Mouse (Mus musculus) CH12.LX (cell line): Measurements from ENCODE around the gene Ccdc78. TPM values are rescaled to one million over a fixed set of nuclear protein-coding genes. Genes with fewer than 3 reads are reported as not detected.

ENCODE experiments used
- DNase-seq: peaks from one replicate; pipeline ENCODE4 v3.0.0-alpha.2; 2013; ENCODE audit errors: extremely low read depth
- H3K27ac ChIP-seq: 2 replicates; pipeline ENCODE4 v1.5.1; 2012; ENCODE audit warnings: low read depth, mild to moderate bottlenecking, control low read depth, moderate library complexity; ENCODE audit not compliant: insufficient read depth
- H3K27me3 ChIP-seq: replicated peaks from 2 replicates; pipeline ENCODE3; 2012; ENCODE audit warnings: inconsistent platforms
- H3K36me3 ChIP-seq, 2 experiments: replicated peaks in 1 of 2; 2 replicates each; pipeline versions ENCODE3 to v1.6.1; 2012; ENCODE audit warnings: inconsistent platforms in 1 of 2, low read length in 1 of 2, mild to moderate bottlenecking in 1 of 2, mixed read lengths in 1 of 2, moderate library complexity in 1 of 2; ENCODE audit not compliant: control insufficient read depth in 1 of 2, insufficient read depth in 1 of 2
- H3K4me1 ChIP-seq, 2 experiments: 2 replicates each; pipeline ENCODE4 v1.6.1; 2012; ENCODE audit warnings: inconsistent platforms in 1 of 2, moderate library complexity in 1 of 2; ENCODE audit not compliant: insufficient read depth in 2 of 2, control insufficient read depth in 1 of 2
- H3K4me2 ChIP-seq: 2 replicates; pipeline ENCODE4 v1.6.1; 2012; ENCODE audit warnings: low read depth, mild to moderate bottlenecking, control low read depth; ENCODE audit not compliant: poor library complexity, insufficient read depth, severe bottlenecking
- H3K4me3 ChIP-seq, 3 experiments: fragments of 150-350 bp in 1 of 3; sonication (generic) in 1 of 3; replicated peaks in 1 of 3; 2 replicates each; pipeline versions ENCODE3 to v1.5.1; 2011 to 2012; ENCODE audit warnings: low read depth in 2 of 3, low read length in 2 of 3, mild to moderate bottlenecking in 2 of 3, moderate library complexity in 2 of 3, control low read depth in 1 of 3, improper control_type of control experiment in 1 of 3, inconsistent platforms in 1 of 3, mixed read lengths in 1 of 3; ENCODE audit not compliant: poor library complexity in 1 of 3
- H3K79me2 ChIP-seq: replicated peaks from 2 replicates; pipeline ENCODE4 v1.6.1; 2012; ENCODE audit warnings: mild to moderate bottlenecking, moderate library complexity; ENCODE audit not compliant: control insufficient read depth, poor library complexity, insufficient read depth, severe bottlenecking; ENCODE audit errors: extremely low read depth
- H3K9ac ChIP-seq: 2 replicates; pipeline ENCODE4 v1.6.1; 2012; ENCODE audit warnings: low read depth, mild to moderate bottlenecking, control low read depth, moderate library complexity; ENCODE audit not compliant: insufficient read depth
- H3K9me3 ChIP-seq: replicated peaks from 2 replicates; pipeline ENCODE3; 2012; ENCODE audit warnings: low read length, inconsistent platforms, mixed read lengths
- CHD1 ChIP-seq: IDR thresholded peaks from 2 replicates; pipeline ENCODE4 v1.6.1; 2012; ENCODE audit warnings: low read depth, low read length, improper control_type of control experiment, inconsistent platforms
- CHD2 ChIP-seq: IDR thresholded peaks from 2 replicates; pipeline ENCODE4 v1.6.1; 2011; ENCODE audit warnings: low read length, improper control_type of control experiment
- CTCF ChIP-seq, 2 experiments: IDR thresholded peaks in 1 of 2; conservative IDR thresholded peaks in 1 of 2; 2 replicates each; pipeline ENCODE4 v1.5.1; 2011 to 2012; ENCODE audit warnings: low read depth in 2 of 2, low read length in 2 of 2, improper control_type of control experiment in 1 of 2, inconsistent platforms in 1 of 2, mild to moderate bottlenecking in 1 of 2, moderate library complexity in 1 of 2
- ELF1 ChIP-seq: IDR thresholded peaks from 2 replicates; pipeline ENCODE4 v1.6.1; 2014; ENCODE audit warnings: low read depth, mild to moderate bottlenecking, inconsistent platforms, low read length, improper control_type of control experiment
- EP300 ChIP-seq: IDR thresholded peaks from 2 replicates; pipeline ENCODE4 v1.6.1; 2011; ENCODE audit warnings: low read length, improper control_type of control experiment
- ETS1 ChIP-seq: conservative IDR thresholded peaks from 2 replicates; pipeline ENCODE4 v1.6.1; 2012; ENCODE audit warnings: low read depth, mild to moderate bottlenecking, inconsistent platforms, low read length, improper control_type of control experiment, moderate library complexity
- HCFC1 ChIP-seq: IDR thresholded peaks from 2 replicates; pipeline ENCODE4 v1.6.1; 2012; ENCODE audit warnings: low read depth, mild to moderate bottlenecking, inconsistent platforms, low read length, improper control_type of control experiment
- JUND ChIP-seq: conservative IDR thresholded peaks from 2 replicates; pipeline ENCODE4 v1.6.1; 2011; ENCODE audit warnings: low read depth, low read length, improper control_type of control experiment
- MEF2A ChIP-seq: IDR thresholded peaks from 2 replicates; pipeline ENCODE4 v1.6.1; 2014; ENCODE audit warnings: low read depth, mild to moderate bottlenecking, inconsistent platforms, low read length, improper control_type of control experiment, borderline replicate concordance
- MXI1 ChIP-seq: IDR thresholded peaks from 2 replicates; pipeline ENCODE4 v1.6.1; 2011; ENCODE audit warnings: mild to moderate bottlenecking, low read depth, low read length, improper control_type of control experiment
- MYC ChIP-seq: IDR thresholded peaks from 2 replicates; pipeline ENCODE4 v1.6.1; 2011; ENCODE audit warnings: low read depth, mild to moderate bottlenecking, improper control_type of control experiment, low read length
- NELFE ChIP-seq: IDR thresholded peaks from 2 replicates; pipeline ENCODE4 v1.6.1; 2011; ENCODE audit warnings: low read depth, low read length, improper control_type of control experiment
- NRF1 ChIP-seq: IDR thresholded peaks from 2 replicates; pipeline ENCODE4 v1.6.1; 2014; ENCODE audit warnings: low read depth, mild to moderate bottlenecking, inconsistent platforms, low read length, improper control_type of control experiment, moderate library complexity
- POLR2A ChIP-seq: IDR thresholded peaks from 2 replicates; pipeline ENCODE4 v1.6.1; 2011; ENCODE audit warnings: low read depth, mild to moderate bottlenecking, improper control_type of control experiment, low read length
- SMC3 ChIP-seq: IDR thresholded peaks from 2 replicates; pipeline ENCODE4 v1.6.1; 2011; ENCODE audit warnings: low read depth, low read length, improper control_type of control experiment
- TCF12 ChIP-seq: IDR thresholded peaks from 2 replicates; pipeline ENCODE4 v1.6.1; 2014; ENCODE audit warnings: low read depth, mild to moderate bottlenecking, inconsistent platforms, low read length, improper control_type of control experiment
- UBTF ChIP-seq: IDR thresholded peaks from 2 replicates; pipeline ENCODE4 v1.6.1; 2012; ENCODE audit warnings: low read depth, mild to moderate bottlenecking, inconsistent platforms, low read length, improper control_type of control experiment, moderate library complexity
- USF1 ChIP-seq: IDR thresholded peaks from 2 replicates; pipeline ENCODE4 v1.6.1; 2014; ENCODE audit warnings: low read depth, mild to moderate bottlenecking, inconsistent platforms, low read length, improper control_type of control experiment
- ZC3H11A ChIP-seq: IDR thresholded peaks from 2 replicates; pipeline ENCODE4 v1.6.1; 2012; ENCODE audit warnings: low read depth, mild to moderate bottlenecking, inconsistent platforms, low read length, improper control_type of control experiment
- ZNF384 ChIP-seq: IDR thresholded peaks from 2 replicates; pipeline ENCODE4 v1.6.1; 2012; ENCODE audit warnings: low read depth, low read length, improper control_type of control experiment, inconsistent platforms
- dilution Hi-C: fragments of 300-500 bp; cut with MboI; formaldehyde crosslinking; loops from 2 replicates; pipeline ENCODE4 v1.14.3; 2020; ENCODE audit warnings: low sequenced_read_pairs; ENCODE audit not compliant: extremely low pct_unique_long_range_greater_than_20kb, extremely low pct_ligation_motif_present
- in situ Hi-C: fragments of 300-500 bp; cut with MboI; formaldehyde crosslinking; loops from 3 replicates; pipeline ENCODE4 v1.14.3; 2019; ENCODE audit warnings: low sequenced_read_pairs, low pct_ligation_motif_present, low pct_unique_long_range_greater_than_20kb, mixed read lengths
- polyA plus RNA-seq: library from polyadenylated mRNA; unstranded; fragments of >175 nt; gene quantifications from 2 replicates; pipeline ENCODE4 v1.2.1, GENCODE M21; 2012; ENCODE audit warnings: low read depth; ENCODE audit not compliant: insufficient read length
- total RNA-seq, 2 experiments: library from RNA; depleted of rRNA; stranded (reverse); fragments of 300-350 nt in 1 of 2; fragments of >200 nt in 1 of 2; gene quantifications; 2 replicates each; pipeline ENCODE4 v1.2.3; 2012 to 2014

Gene Ccdc78
- total and polyA plus RNA-seq, 3 experiments: 0.13 to 0.40 (median 0.25) TPM

GRCm38 (mm10) chr17:25796951-25797369 is 10.6 kb downstream of the Ccdc78 start, which contains the start of gene Metrn:
TSS of gene Metrn (minus strand) at chr17:25797136.
- Histone ChIP-seq H3K4me1 (peaks cover 14 to 24% of the 10 kb centered on the region in 2 experiments), H3K4me2 (peak within 1 kb of the TSS; percentile 79), H3K79me2 (no peaks in the 10 kb centered on the region), H3K4me3 (peak within 1 kb of the TSS; percentile 64 to 78 (median 67)), H3K36me3 (peaks cover 0 to 8% of the 10 kb centered on the region in 2 experiments), H3K27ac (no peak within 1 kb of the TSS), H3K9ac (peak within 1 kb of the TSS; percentile 81), H3K27me3 (peaks cover 27% of the 10 kb centered on the region), H3K9me3 (peaks cover 2% of the 10 kb centered on the region)
- peak; percentile 83 for DNase-seq
- dilution Hi-C loops (no loop called here), in situ Hi-C loops (loop anchor here (10.0 kb wide), 1 partner anchor 62 kb away; the partner anchor contains the start of gene Mslnl)
- no peak for TF ChIP-seq MEF2A
- no peak for TF ChIP-seq JUND
- no peak for TF ChIP-seq ZC3H11A
- 0 out of 2 replicates have a peak, but pooled peaks have one; percentile 18 for TF ChIP-seq CHD2
- TF ChIP-seq NRF1: no peak
- no peak for TF ChIP-seq EP300
- TF ChIP-seq ETS1: no peak
- TF ChIP-seq USF1: no peak
- TF ChIP-seq MYC: no peak
- TF ChIP-seq HCFC1: no peak
- TF ChIP-seq TCF12: peak; percentile 38; the same call in 1 of the 2 replicates
- peak; percentile 61 for TF ChIP-seq POLR2A
- no peak for TF ChIP-seq ZNF384
- TF ChIP-seq CHD1: no peak
- TF ChIP-seq, all 38 proteins: peak for 3

DNA sequence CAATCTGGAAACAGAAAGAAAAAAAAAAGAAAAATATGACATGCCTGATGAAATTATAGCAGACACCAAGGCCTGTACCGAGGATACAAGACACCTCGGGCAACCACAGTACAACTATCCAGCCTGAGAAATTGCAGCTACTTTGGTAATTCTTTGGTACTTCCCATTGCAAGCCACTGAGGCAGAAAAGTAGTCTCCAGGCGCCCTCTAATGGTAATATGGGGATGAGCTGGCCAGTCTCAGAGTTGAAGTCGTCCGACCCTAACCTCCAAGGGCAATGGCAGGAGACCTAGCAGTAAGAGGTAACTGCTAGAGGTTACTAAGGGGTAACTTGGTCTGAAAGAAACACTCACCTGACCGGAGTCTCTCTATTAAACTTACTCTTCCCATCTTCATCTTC is 14.6 kb downstream of the Ccdc78 start:
- in situ Hi-C loops (no loop called here), dilution Hi-C loops (no loop called here)
- H3K9me3 ChIP-seq: peaks cover 2% of the 10 kb centered on the region
- H3K36me3 ChIP-seq: no peaks in the 10 kb centered on the region
- TF ChIP-seq CTCF (conservative IDR thresholded peaks at IDR 0.05 in 1 of 2, IDR thresholded peaks at IDR 0.05 in 1 of 2; ENCODE audit: low read depth in 2 of 2, low read length in 2 of 2): peak; percentile 77 to 98
- peak; percentile 81 for TF ChIP-seq SMC3
- TF ChIP-seq ZC3H11A: peak; percentile 55
- TF ChIP-seq ELF1: peak; percentile 57
- no peak for TF ChIP-seq MYC
- TF ChIP-seq MXI1: no peak
- TF ChIP-seq NRF1: peak; percentile 54
- no peak for TF ChIP-seq UBTF
- TF ChIP-seq HCFC1: peak; percentile 63
- no peak for TF ChIP-seq POLR2A
- peak; percentile 31; the same call in 1 of the 2 replicates for TF ChIP-seq NELFE
- peaks cover 5 to 10% of the 10 kb centered on the region in 2 experiments; a peak in 3 of 4 replicates for H3K4me1 ChIP-seq
- peak; percentile 81 for DNase-seq
- no peak overlapping the region for H3K4me2 ChIP-seq
- no peak overlapping the region for H3K4me3 ChIP-seq
- H3K79me2 ChIP-seq: no peaks in the 10 kb centered on the region
- no peak overlapping the region for H3K27ac ChIP-seq
- H3K27me3 ChIP-seq: peaks cover 57% of the 10 kb centered on the region
- no peak overlapping the region for H3K9ac ChIP-seq
